Mouse (Mus musculus) cerebellum, postnatal 14 days (tissue): ENCODE measurements around the gene Gramd1a.

Source experiments
- DNase-seq, 2 experiments: peaks; one replicate each; pipeline ENCODE4 v3.0.0; 2021; ENCODE audit warnings: mixed read lengths in 2 of 2

Gramd1a gene

GRCm38 (mm10) chr7:31150566-31151300, 5.0 kb downstream of the Gramd1a start:
- DNase-seq = peak; percentile 88 to 92

- peak in 1 of 2 experiments; percentile 37 for DNase-seq
Observed at GRCm38 (mm10) chr7:31149751-31150565, 5.7 kb downstream of the Gramd1a start.

- no peak for DNase-seq
Observed at GRCm38 (mm10) chr7:31149271-31149670, 6.4 kb downstream of the Gramd1a start.

GRCm38 (mm10) chr7:31148756-31149155, 6.9 kb downstream of the Gramd1a start:
- DNase-seq = peak; percentile 60 to 64

GRCm38 (mm10) chr7:31148086-31148485, 7.6 kb downstream of the Gramd1a start:
- DNase-seq = no peak

- DNase-seq = no peak
Observed at GRCm38 (mm10) chr7:31145596-31146160, 10.0 kb downstream of the Gramd1a start.

- peak in 1 of 2 experiments; percentile 26 for DNase-seq
Observed at GRCm38 (mm10) chr7:31144886-31145285, 10.8 kb downstream of the Gramd1a start.

- no peak for DNase-seq
Observed at GRCm38 (mm10) chr7:31140941-31141340, 14.8 kb downstream of the Gramd1a start.

- DNase-seq = no peak
Observed at GRCm38 (mm10) chr7:31140302-31140701, 15.4 kb downstream of the Gramd1a start.

- peak; percentile 85 for DNase-seq
Observed at GRCm38 (mm10) chr7:31139765-31140164, 15.9 kb downstream of the Gramd1a start.

- DNase-seq = no peak
Observed at GRCm38 (mm10) chr7:31135717-31136116, 20.0 kb downstream of the Gramd1a start.

GRCm38 (mm10) chr7:31131866-31132265, 23.8 kb downstream of the Gramd1a start:
- no peak for DNase-seq

GRCm38 (mm10) chr7:31130841-31131240, 24.9 kb downstream of the Gramd1a start:
- DNase-seq = peak; percentile 71 to 74

- DNase-seq = no peak
Observed at GRCm38 (mm10) chr7:31130197-31130596, 25.5 kb downstream of the Gramd1a start.

GRCm38 (mm10) chr7:31128157-31128705, 27.5 kb downstream of the Gramd1a start:
- peak in 1 of 2 experiments; percentile 24 for DNase-seq

GRCm38 (mm10) chr7:31126851-31127724, 28.6 kb downstream of the Gramd1a start, which contains the start of gene Scn1b:
Gene Scn1b, minus strand, starts transcription at chr7:31127003.
- peak; percentile 77 to 83 for DNase-seq

GRCm38 (mm10) chr7:31126211-31126751, 29.4 kb downstream of the Gramd1a start:
- peak; percentile 58 to 59 for DNase-seq

- peak; percentile 63 to 78 for DNase-seq
Observed at GRCm38 (mm10) chr7:31125116-31125515, 30.6 kb downstream of the Gramd1a start.

GRCm38 (mm10) chr7:31124381-31124780, 31.3 kb downstream of the Gramd1a start:
- no peak for DNase-seq

GRCm38 (mm10) chr7:31123697-31124096, 32.0 kb downstream of the Gramd1a start:
- DNase-seq = no peak
